Mouse (Mus musculus): ENCODE data around the gene Dennd2d. TPM values are rescaled to one million over a fixed set of nuclear protein-coding genes. Genes with fewer than 3 reads are reported as not detected.

Dennd2d gene
- polyA plus RNA-seq (2017; shearing (Covaris generic)): 232 TPM

DNA sequence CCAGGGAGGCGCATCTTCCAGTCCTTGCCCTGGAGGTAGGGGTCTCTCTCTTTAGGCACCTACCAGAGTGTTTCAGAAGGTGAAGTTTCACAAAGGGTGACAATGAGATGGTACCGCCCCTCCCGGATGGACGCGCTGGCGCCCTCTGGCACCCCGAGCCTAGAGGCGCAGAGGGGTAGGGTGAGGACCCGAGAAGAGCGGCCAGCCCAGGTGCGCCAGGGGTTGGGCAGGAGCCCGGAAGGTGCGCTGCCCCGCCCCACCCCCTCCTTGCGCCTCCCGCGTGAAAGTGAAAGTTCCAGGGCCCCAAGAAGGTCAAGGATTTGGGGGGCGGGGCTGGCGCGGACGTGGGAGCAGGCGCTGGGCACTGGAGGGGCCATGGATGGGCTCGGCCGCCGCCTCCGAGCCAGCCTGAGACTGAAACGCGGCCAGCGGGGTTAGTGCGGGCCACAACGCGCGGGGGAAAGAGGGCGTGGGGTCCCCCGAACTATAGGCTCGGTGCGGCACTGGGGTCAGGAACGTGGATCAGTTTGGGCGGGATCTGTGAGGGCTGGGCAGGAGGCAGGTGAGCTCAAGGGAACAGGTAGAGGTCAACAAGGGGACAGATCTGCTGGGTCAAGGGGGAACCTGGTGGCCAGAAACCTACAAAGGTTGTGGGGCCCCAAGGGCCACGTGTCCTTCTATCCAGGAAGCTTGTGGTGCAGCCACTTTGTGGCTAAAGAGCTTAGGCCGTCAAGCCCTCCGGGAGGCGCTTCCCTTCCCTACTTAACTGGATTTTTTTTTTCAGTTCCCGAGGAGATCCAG lies at the start of gene Dennd2d:
TSS of gene Dennd2d (plus strand) at position 125 of the 801 bp plus-strand sequence.

DNA sequence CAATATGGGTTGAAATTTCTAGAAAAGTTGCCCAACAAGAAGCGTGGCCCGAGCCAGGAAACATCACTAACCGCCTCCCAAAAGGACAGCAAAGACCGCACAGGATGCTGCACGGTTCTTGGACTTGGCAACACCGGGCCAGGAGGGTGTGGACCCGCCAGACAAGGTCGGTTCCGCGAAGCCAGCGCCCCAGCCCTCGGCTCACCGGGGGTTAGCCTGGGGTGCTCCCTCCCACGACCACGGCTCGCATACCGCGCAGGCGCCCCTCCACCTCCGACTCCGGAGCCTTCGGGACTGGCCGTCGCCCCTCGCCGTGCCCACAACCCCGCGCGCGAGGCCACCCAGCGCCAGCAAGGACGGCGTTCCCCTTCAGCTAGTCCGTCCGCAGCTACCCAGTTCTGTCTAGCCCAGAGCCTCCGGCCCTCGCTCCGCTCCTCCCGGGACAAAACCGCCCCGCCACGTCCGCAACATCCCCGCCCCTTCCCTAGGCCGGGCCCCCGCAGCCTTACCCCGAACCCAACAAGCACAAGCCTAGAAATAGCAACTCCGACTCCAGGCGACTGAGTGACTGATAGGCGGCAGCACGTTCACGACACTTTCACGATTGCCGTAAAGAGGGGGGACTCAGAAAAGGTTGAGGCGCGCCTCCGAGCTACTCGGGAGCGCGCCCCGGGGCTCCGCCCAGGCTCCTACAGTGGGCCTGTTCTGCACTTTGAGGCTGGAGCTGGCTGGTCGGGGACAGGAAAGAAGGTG lies 65.1 kb downstream of the Dennd2d start, which contains the start of the genes Dram2 and Cept1:
TSS of gene Dram2 (plus strand) at position 628 of the 753 bp plus-strand sequence.
TSS of gene Cept1 (minus strand) at position 632 of the 753 bp plus-strand sequence.

Other genes with a start within 250 kb of the Dennd2d start
- gene Chil6, start 76.2 kb upstream of the Dennd2d start, polyA plus RNA-seq (2017; shearing (Covaris generic)): not detected
- gene Dram2, start 65.4 kb downstream of the Dennd2d start, polyA plus RNA-seq (2017; shearing (Covaris generic)): 21.4 TPM
- gene Cept1, start 65.4 kb downstream of the Dennd2d start, polyA plus RNA-seq (2017; shearing (Covaris generic)): 73.4 TPM
- 50.0 TPM for gene Lrif1, start 202.6 kb downstream of the Dennd2d start, polyA plus RNA-seq (2017; shearing (Covaris generic))

Measured in naive thymus-derived CD4-positive, alpha-beta T cell, adult 5 months (primary cell).